Mouse (Mus musculus) 3T3-L1 (cell line): Measurements from ENCODE around the gene Mok.

ENCODE experiments used
- DNase-seq: peaks from one replicate; pipeline ENCODE4 v3.0.0-alpha.2; 2015; ENCODE audit warnings: low read depth, low spot score

The Mok gene

GRCm38 (mm10) chr12:110770479-110771247 lies 70.1 kb downstream of the Mok start:
- no peak for DNase-seq

- peak; percentile 13 for DNase-seq
These were observed 71.0 kb downstream of the Mok start for GRCm38 (mm10) chr12:110769660-110770297.

- DNase-seq = no peak
These were observed 72.2 kb downstream of the Mok start for GRCm38 (mm10) chr12:110768562-110768961.

GRCm38 (mm10) chr12:110764531-110764930 lies 76.2 kb downstream of the Mok start:
- no peak for DNase-seq

- no peak for DNase-seq
These were observed 78.4 kb downstream of the Mok start for GRCm38 (mm10) chr12:110762321-110762720.

- DNase-seq = no peak
These were observed 81.8 kb downstream of the Mok start for GRCm38 (mm10) chr12:110758932-110759331.
